ENCODE assay signal across 8 mouse cellular contexts in genomic region chr2:168902634-168903033, GRCm38 (mm10). TPM values are rescaled to one million over a fixed set of nuclear protein-coding genes. Genes with fewer than 3 reads are reported as not detected.
DNase-seq lines count a peak whose midpoint lies in the region; ATAC-seq and TF ChIP-seq lines count a peak whose summit lies in the region.

No protein-coding gene starts in this region.

- H3K36me3 ChIP-seq in heart, embryonic 10.5 days = no peaks in the 10 kb centered on the region
- H3K36me3 ChIP-seq in limb, embryonic 10.5 days = 0 out of 2 replicates have a peak, but pooled peaks cover 3% of the 10 kb centered on the region
- H3K36me3 ChIP-seq in stomach, postnatal 0 days (ENCODE audit: control insufficient read depth, insufficient read depth, low read length) = no peaks in the 10 kb centered on the region

- TF ChIP-seq EP300 in stomach, postnatal 0 days (optimal IDR thresholded peaks at IDR 0.05) = no peak

- intact Hi-C loops in heart, postnatal 14 days (cut with DNase I) = no loop called here

- H3K4me2 ChIP-seq in stomach, postnatal 0 days (replicated peaks; ENCODE audit: low read depth) = no peak overlapping the region

- 22% methylated on average over 8 of the region's 8 CpGs for WGBS in heart, embryonic 10.5 days
- 26% methylated on average over 8 of the region's 8 CpGs for WGBS in limb, embryonic 10.5 days
- WGBS in stomach, postnatal 0 days = 20% methylated on average over 8 of the region's 8 CpGs

- no peak overlapping the region for H3K4me3 ChIP-seq in heart, embryonic 10.5 days
- H3K4me3 ChIP-seq in limb, embryonic 10.5 days = no peak overlapping the region
- no peak overlapping the region for H3K4me3 ChIP-seq in stomach, postnatal 0 days (ENCODE audit: low read depth, low read length)

- DNase-seq in heart, postnatal 14 days = peak; percentile 39 to 47
- DNase-seq in heart, embryonic 10.5 days (ENCODE audit: low spot score) = no peak
- DNase-seq in right cerebral cortex, postnatal 4 days = peak; percentile 44
- DNase-seq in right cerebral cortex, postnatal 10 days (ENCODE audit: low spot score in 2 of 2) = no peak
- DNase-seq in adrenal gland, postnatal 25 days = peak; percentile 69
- peak; percentile 80 for DNase-seq in limb, embryonic 10.5 days (ENCODE audit: low spot score)
- DNase-seq in stomach, postnatal 0 days (ENCODE audit: low spot score) = peak; percentile 56
- DNase-seq in cerebellum, postnatal 4 days (ENCODE audit: low spot score in 2 of 2) = no peak

- H3K9ac ChIP-seq in stomach, postnatal 0 days (ENCODE audit: low read length) = no peak overlapping the region

- ATAC-seq in stomach, postnatal 0 days (ENCODE audit: low FRiP score, low TSS enrichment) = no peak

- peaks cover 6% of the 10 kb centered on the region; the same call in 1 of the 2 replicates for H3K27me3 ChIP-seq in heart, embryonic 10.5 days (ENCODE audit: insufficient read depth, poor library complexity, severe bottlenecking)
- H3K27me3 ChIP-seq in limb, embryonic 10.5 days (ENCODE audit: low read depth, poor library complexity, severe bottlenecking) = no peaks in the 10 kb centered on the region
- H3K27me3 ChIP-seq in stomach, postnatal 0 days (ENCODE audit: control insufficient read depth, insufficient read depth, low read length) = no peaks in the 10 kb centered on the region

- peak; percentile 82 for TF ChIP-seq CTCF in stomach, postnatal 0 days (IDR thresholded peaks at IDR 0.05; ENCODE audit: low read depth)

- H3K9me3 ChIP-seq in heart, embryonic 10.5 days = no peaks in the 10 kb centered on the region
- no peaks in the 10 kb centered on the region for H3K9me3 ChIP-seq in limb, embryonic 10.5 days (replicated peaks)
- H3K9me3 ChIP-seq in stomach, postnatal 0 days (ENCODE audit: control insufficient read depth, low read length) = no peaks in the 10 kb centered on the region

- H3K27ac ChIP-seq in heart, embryonic 10.5 days = no peak overlapping the region
- no peak overlapping the region for H3K27ac ChIP-seq in limb, embryonic 10.5 days
- no peak overlapping the region for H3K27ac ChIP-seq in stomach, postnatal 0 days (replicated peaks)

- peaks cover 14% of the 10 kb centered on the region for H3K4me1 ChIP-seq in heart, embryonic 10.5 days
- peaks cover 31% of the 10 kb centered on the region for H3K4me1 ChIP-seq in limb, embryonic 10.5 days
- no peaks in the 10 kb centered on the region for H3K4me1 ChIP-seq in stomach, postnatal 0 days (replicated peaks; ENCODE audit: control insufficient read depth, insufficient read depth)

RNA-seq across cellular contexts. Expression of gene Zfp64, which starts 52.8 kb away (rescaled TPM):
- 1 to 10 TPM; 8.7 to 8.9 TPM for total RNA-seq in heart, postnatal 14 days (2021)
- polyA plus RNA-seq in heart, embryonic 10.5 days (2016; fragmentation: Nextera tagmentation; extraction: Ambion mirVana) = 24.7 and 30.7 TPM in 2 replicates
- total RNA-seq in adrenal gland, postnatal 25 days (2021) = 21.6 and 22.8 TPM in 2 replicates
- polyA plus RNA-seq in limb, embryonic 10.5 days (2016; fragmentation: Nextera tagmentation; extraction: Ambion mirVana) = 40.4 and 44.3 TPM in 2 replicates
- polyA plus RNA-seq in stomach, postnatal 0 days (2015; fragmentation: Nextera tagmentation; extraction: Ambion mirVana) = 28.0 and 29.8 TPM in 2 replicates

Comparison
In these comparisons a context has a peak if more than half of its experiments do, and no peak if none do; other contexts are left out.
1. DNase-seq: peak in heart, postnatal 14 days (2 of 2), right cerebral cortex, postnatal 4 days (single experiment), adrenal gland, postnatal 25 days (single experiment), limb, embryonic 10.5 days (single experiment) and stomach, postnatal 0 days (single experiment); none in heart, embryonic 10.5 days (single experiment), right cerebral cortex, postnatal 10 days (0 of 2) and cerebellum, postnatal 4 days (0 of 2).